Mouse (Mus musculus) heart, adult 2 months (tissue): ENCODE results near the gene Olfr651. TPM values are rescaled to one million over a fixed set of nuclear protein-coding genes. Genes with fewer than 3 reads are reported as not detected.
"Not testable (repeated sequence)": the region's sequence is repeated elsewhere in the genome, so short reads cannot be mapped to it uniquely, and the experiment has no call there.

Source experiments
- DNase-seq, 2 experiments: peaks; one replicate each; pipeline ENCODE4 v3.0.0; 2021
- H3K27ac ChIP-seq: fragments of 200-600 bp; 2 replicates; pipeline ENCODE4 v1.8.1; 2022
- H3K27me3 ChIP-seq: fragments of 200-500 bp; 2 replicates; pipeline ENCODE4 v1.6.1; 2012; ENCODE audit warnings: mild to moderate bottlenecking, low read length, inconsistent platforms, mixed read lengths; ENCODE audit not compliant: control insufficient read depth, insufficient read depth
- H3K36me3 ChIP-seq: fragments of 200-500 bp; 2 replicates; pipeline ENCODE4 v1.6.1; 2012; ENCODE audit warnings: low read length, inconsistent platforms; ENCODE audit not compliant: control insufficient read depth, insufficient read depth
- H3K4me1 ChIP-seq: fragments of 200-500 bp; 2 replicates; pipeline ENCODE4 v1.6.1; 2011; ENCODE audit warnings: low read length; ENCODE audit not compliant: control insufficient read depth, insufficient read depth
- H3K4me3 ChIP-seq: fragments of 200-600 bp; 2 replicates; pipeline ENCODE4 v1.8.1; 2022
- H3K79me2 ChIP-seq: fragments of 200-500 bp; replicated peaks from 2 replicates; pipeline ENCODE4 v1.6.1; 2012; ENCODE audit warnings: mild to moderate bottlenecking, inconsistent platforms, low read length, moderate library complexity, mixed read lengths; ENCODE audit not compliant: control insufficient read depth, insufficient read depth
- H3K9ac ChIP-seq: fragments of 200-500 bp; 2 replicates; pipeline ENCODE4 v1.6.1; 2012; ENCODE audit warnings: low read depth, mild to moderate bottlenecking, control low read depth, inconsistent platforms, low read length, mixed read lengths
- CTCF ChIP-seq: fragments of 200-600 bp; IDR thresholded peaks from 2 replicates; pipeline ENCODE4 v1.8.1; 2022; ENCODE audit warnings: antibody characterized with exemption, mild to moderate bottlenecking, moderate library complexity
- EP300 ChIP-seq: fragments of 200-500 bp; IDR thresholded peaks from 2 replicates; pipeline ENCODE4 v1.6.1; 2011; ENCODE audit warnings: low read depth, low read length, control low read depth; ENCODE audit not compliant: insufficient read depth
- POLR2A ChIP-seq: fragments of 200-500 bp; IDR thresholded peaks from 2 replicates; pipeline ENCODE4 v1.6.1; 2011; ENCODE audit warnings: mild to moderate bottlenecking, low read depth, low read length, control low read depth; ENCODE audit not compliant: insufficient read depth
- WGBS: fragments of 180-500 bp; shearing (Covaris S2); methylation state at CpG from one replicate; pipeline ENCODE4 v1.1.7; 2018; 5-methylcytosine and 5-hydroxymethylcytosine counted together
- intact Hi-C: fragments of 180-260 bp; cut with DNase I; formaldehyde crosslinking; loops from one replicate; pipeline ENCODE4 v1.15.1; 2025
- long read RNA-seq: library from polyadenylated mRNA; stranded (forward); transcript quantifications from one replicate; pipeline ENCODE4 v2.0.0, GENCODE M21; 2021
- polyA plus RNA-seq: library from polyadenylated mRNA; depleted of rRNA; stranded (reverse); fragments of >200 nt; gene quantifications from 2 replicates; pipeline ENCODE4 v1.2.3, GENCODE M21; 2012; rRNA removed
- total RNA-seq, 2 experiments: library from RNA; stranded (reverse); gene quantifications; 2 replicates each; pipeline ENCODE4 v1.2.3; 2021

Gene Olfr651
- total RNA-seq, result not detected
- not detected in 2 replicates for polyA plus RNA-seq
- long read RNA-seq, result 0 reads

GRCm38 (mm10) chr7:104549833-104550232, at the start of gene Olfr651:
TSS of gene Olfr651 (plus strand) at chr7:104550133.
- Histone ChIP-seq H3K27me3 (no peaks in the 10 kb centered on the region), H3K4me1 (no peaks in the 10 kb centered on the region), H3K4me3 (no peak within 1 kb of the TSS), H3K27ac (no peak within 1 kb of the TSS), H3K79me2 (no peaks in the 10 kb centered on the region), H3K9ac (no peak within 1 kb of the TSS), H3K36me3 (no peaks in the 10 kb centered on the region)
- intact Hi-C loops, result no loop called here
- no peak for DNase-seq
- WGBS, result 59% methylated on average over 5 of the region's 5 CpGs
- TF ChIP-seq CTCF (no peak), POLR2A (no peak), EP300 (no peak)

DNA sequence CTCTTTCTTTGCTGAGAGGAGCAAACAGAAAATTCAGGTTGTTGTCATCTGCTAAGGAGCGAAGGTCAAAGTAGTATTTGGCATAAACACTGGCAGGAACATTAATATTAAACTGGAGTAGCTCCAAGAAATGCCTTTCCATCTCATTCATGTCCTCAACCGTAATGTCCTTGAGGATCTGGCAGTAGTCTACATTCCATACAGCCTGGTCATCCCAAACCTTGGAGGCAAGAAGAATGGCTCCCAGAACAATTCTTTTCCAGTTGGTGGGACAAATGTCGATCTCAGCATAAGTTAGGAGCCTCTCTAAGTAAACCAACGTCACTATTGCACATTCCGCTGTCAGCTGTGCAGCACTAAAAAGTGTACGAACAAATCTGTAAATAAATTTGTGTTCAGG, 48.7 kb upstream of the Olfr651 start:
- 58% methylated on average over 6 of the region's 6 CpGs for WGBS
- H3K27me3 ChIP-seq, H3K4me1 ChIP-seq, H3K4me3 ChIP-seq, H3K27ac ChIP-seq, H3K9ac ChIP-seq, intact Hi-C loops, H3K79me2 ChIP-seq, DNase-seq, H3K36me3 ChIP-seq: not testable (repeated sequence)

DNA sequence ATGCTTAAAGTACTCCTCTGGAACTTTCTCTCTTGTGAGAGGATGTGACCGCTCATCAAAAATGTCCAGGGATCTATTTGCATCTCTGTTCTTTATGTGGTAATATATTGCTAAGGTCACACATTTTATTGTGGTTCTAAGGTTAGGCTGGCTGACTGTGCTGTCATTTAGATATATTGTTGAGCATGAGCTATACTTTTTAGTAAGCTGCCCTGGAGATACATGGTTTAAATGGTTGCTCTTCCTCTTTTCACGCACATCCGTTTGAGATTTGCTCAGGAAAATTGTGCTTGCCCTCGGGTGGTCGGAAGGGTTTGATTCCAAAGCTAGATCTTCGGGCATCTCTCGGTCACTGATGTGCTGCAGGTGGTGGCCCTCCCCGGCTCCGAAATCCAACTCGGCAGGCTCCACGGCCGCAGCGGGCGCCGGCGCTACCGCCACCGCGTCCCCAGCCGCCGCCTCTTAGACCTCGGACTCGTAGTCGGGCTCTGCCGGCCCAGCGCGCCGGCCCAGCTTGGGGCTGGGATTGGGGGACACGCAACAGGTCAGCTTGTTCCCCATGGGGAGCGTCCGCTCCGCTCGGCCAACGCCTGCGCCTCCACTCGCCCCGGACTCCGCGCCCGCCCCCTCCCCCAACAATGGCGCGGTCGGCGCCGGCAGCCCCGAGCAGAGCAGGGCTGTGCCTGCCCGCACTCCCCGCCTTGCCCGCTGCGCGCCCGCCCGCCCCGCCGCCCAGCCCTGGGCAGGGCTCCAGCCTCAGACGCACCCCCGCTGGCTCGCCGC, 48.2 kb upstream of the Olfr651 start:
- Histone ChIP-seq H3K36me3 (no peaks in the 10 kb centered on the region), H3K9ac (peak overlapping the region; percentile 57), H3K4me3 (peak overlapping the region; percentile 22; the same call in 1 of the 2 replicates), H3K27ac (no peak overlapping the region), H3K27me3 (no peaks in the 10 kb centered on the region), H3K79me2 (no peaks in the 10 kb centered on the region), H3K4me1 (no peaks in the 10 kb centered on the region)
- whole genome bisulfite sequencing, result 6% methylated on average over 55 of the region's 59 CpGs
- TF ChIP-seq POLR2A, result no peak
- TF ChIP-seq EP300, result no peak
- TF ChIP-seq CTCF, result no peak
- peak; percentile 22 to 31 for DNase-seq
- intact Hi-C loops, result no loop called here

DNA sequence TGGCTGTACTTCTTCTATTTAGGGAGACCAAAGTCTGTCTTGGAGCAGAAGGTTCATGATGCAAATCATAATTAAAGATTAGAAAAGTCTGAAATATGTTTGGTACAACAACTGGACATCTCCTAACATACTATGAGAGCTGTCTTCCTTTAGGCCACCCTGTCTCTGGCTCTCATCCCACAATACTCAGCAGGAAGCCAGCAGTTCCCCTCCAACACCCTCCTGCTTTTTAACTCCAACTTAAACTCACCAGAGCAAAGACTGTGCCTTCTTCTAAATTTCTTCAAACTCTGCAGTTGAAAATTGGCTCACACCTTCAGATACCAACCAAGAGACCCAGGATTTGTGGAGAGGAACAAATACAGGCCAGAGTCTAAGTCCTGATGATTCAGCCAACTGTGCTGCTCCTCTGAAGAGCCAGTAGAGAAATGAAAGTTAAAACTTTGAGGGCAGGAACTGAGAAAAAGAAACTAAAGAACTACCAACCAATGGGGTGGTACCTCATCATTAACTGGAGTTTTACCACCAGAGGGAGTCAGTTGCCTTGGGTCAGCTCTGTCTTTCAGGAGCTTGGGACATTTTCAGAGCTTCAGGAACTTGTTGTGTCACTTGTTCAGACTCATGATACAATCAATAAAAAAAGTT, 42.4 kb upstream of the Olfr651 start, which contains the start of gene Trim30d:
Trim30d (minus strand) TSS at position 429 of the 645 bp plus-strand sequence.
- H3K27me3 ChIP-seq, H3K36me3 ChIP-seq, H3K4me1 ChIP-seq, intact Hi-C loops, H3K27ac ChIP-seq, H3K79me2 ChIP-seq, H3K9ac ChIP-seq, H3K4me3 ChIP-seq: not testable (repeated sequence)
- peak in 1 of 2 experiments; percentile 9 for DNase-seq
- TF ChIP-seq CTCF, result peak; percentile 53
- TF ChIP-seq POLR2A, result peak; percentile 30; the same call in 1 of the 2 replicates

DNA sequence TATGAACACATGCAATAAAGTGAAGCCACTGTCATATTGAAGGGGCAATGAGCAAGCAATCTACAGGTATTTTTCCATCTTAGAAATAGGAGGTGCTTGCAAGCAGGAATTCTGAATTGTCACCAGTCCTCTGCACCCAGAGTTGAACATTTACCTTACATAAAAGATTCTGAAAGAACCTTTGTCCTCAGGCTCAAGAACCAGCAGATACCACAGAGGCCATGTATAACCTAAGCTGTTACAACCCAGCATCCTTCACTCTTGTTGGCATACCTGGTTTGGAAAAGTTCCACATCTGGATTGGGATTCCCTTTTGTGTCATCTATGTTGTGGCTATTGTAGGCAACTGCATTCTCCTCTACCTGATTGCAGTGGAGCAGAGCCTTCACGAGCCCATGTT, 2.8 kb downstream of the Olfr651 start:
- Histone ChIP-seq H3K79me2 (no peaks in the 10 kb centered on the region), H3K9ac (no peak overlapping the region), H3K4me1 (no peaks in the 10 kb centered on the region), H3K4me3 (no peak overlapping the region), H3K36me3 (no peaks in the 10 kb centered on the region), H3K27me3 (no peaks in the 10 kb centered on the region), H3K27ac (no peak overlapping the region)
- intact Hi-C loops, result no loop called here
- TF ChIP-seq EP300, result no peak
- WGBS, result 46% methylated on average over 1 of the region's 1 CpGs
- DNase-seq, result no peak

DNA sequence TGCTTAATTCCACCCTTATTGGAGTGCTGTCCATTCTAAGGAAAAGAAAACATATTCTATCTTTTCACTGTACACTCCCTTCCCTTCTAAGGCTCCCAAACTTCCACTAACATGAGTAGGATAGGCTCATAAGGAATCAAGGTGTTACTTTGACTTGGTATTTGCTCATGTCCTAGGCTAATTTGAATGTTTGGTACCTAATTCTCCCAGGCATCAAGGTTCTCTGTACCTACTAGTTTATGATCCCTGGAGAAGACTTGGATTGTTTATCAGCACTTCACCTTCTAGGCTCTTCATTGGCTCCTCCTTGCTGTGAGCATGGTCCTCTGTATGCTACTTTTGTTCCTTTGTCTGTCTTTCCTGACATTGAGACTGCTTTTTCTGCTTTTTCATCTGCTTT, 10.7 kb downstream of the Olfr651 start, which contains the start of gene Olfr652:
Olfr652 (plus strand) TSS at position 301 of the 400 bp plus-strand sequence.
- H3K79me2 ChIP-seq, result no peaks in the 10 kb centered on the region
- no peak for DNase-seq
- no peak within 1 kb of the TSS for H3K4me3 ChIP-seq
- TF ChIP-seq EP300, result no peak
- no peak within 1 kb of the TSS for H3K27ac ChIP-seq
- intact Hi-C loops, result no loop called here
- no peaks in the 10 kb centered on the region for H3K4me1 ChIP-seq
- no peaks in the 10 kb centered on the region for H3K36me3 ChIP-seq
- no peak within 1 kb of the TSS for H3K9ac ChIP-seq
- no peaks in the 10 kb centered on the region for H3K27me3 ChIP-seq
